Mouse (Mus musculus) thymus, postnatal 0 days (tissue): ENCODE data around the gene Laptm5. TPM values are rescaled to one million over a fixed set of nuclear protein-coding genes. Genes with fewer than 3 reads are reported as not detected.

ENCODE experiments used
- DNase-seq: peaks from one replicate; pipeline ENCODE4 v3.0.0-alpha.2; 2015; ENCODE audit warnings: low spot score
- polyA plus RNA-seq: library from polyadenylated mRNA; unstranded; fragments of >200 nt; fragmentation: Nextera tagmentation; extraction: Ambion mirVana; gene quantifications from 2 replicates; pipeline ENCODE4 v1.2.1, GENCODE M21; 2015

The Laptm5 gene
- polyA plus RNA-seq, 1 experiment from 2014 or later = 668 TPM

GRCm38 (mm10) chr4:130899383-130899781 is 13.5 kb upstream of the Laptm5 start:
- DNase-seq = no peak

- peak; percentile 61 for DNase-seq
Measured at GRCm38 (mm10) chr4:130899782-130900427, 13.0 kb upstream of the Laptm5 start.

- DNase-seq = no peak
Measured at GRCm38 (mm10) chr4:130900746-130901145, 12.2 kb upstream of the Laptm5 start.

GRCm38 (mm10) chr4:130902289-130902781 is 10.6 kb upstream of the Laptm5 start:
- peak; percentile 52 for DNase-seq

DNA sequence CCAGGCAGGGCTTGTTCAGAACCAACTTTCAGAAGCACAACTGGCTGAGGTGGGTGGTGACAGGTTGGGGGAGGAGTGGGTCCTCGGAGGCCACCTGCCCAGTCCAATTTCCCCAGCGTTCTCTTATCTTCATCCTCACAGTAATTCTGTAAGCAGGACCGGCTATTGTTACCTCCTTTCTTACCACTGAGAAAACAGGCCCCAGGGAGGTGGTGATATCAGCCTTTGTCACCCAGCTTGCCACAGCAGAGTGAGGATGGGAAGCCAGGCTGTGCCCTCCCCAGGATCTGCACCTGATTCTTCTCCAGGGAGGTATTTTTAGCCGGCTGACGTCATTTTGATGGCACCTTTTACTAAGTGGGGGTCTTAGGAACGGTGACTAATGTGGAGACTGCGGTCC is 7.9 kb upstream of the Laptm5 start:
- no peak for DNase-seq

DNA sequence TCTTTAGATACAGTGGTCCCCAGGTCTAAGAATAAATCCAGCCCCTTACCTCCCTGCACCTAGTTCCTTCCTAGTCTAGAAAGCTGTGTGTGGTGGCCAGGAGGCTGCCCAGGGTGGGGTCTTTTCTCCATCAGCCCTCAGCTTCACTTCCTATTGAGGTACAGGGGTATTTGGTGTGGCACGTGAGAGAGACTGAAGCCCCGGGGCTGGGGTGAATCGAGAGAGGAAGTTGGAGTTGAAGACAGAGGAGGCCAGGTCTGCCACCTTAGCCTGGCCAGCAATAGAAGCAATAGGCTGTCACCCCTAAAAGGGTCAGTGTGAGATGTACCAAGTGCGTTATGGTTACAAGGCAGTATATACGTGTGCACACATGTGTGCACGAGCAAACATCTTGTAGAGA is 7.0 kb upstream of the Laptm5 start:
- no peak for DNase-seq

GRCm38 (mm10) chr4:130906296-130906695 is 6.6 kb upstream of the Laptm5 start:
- DNase-seq = no peak

DNA sequence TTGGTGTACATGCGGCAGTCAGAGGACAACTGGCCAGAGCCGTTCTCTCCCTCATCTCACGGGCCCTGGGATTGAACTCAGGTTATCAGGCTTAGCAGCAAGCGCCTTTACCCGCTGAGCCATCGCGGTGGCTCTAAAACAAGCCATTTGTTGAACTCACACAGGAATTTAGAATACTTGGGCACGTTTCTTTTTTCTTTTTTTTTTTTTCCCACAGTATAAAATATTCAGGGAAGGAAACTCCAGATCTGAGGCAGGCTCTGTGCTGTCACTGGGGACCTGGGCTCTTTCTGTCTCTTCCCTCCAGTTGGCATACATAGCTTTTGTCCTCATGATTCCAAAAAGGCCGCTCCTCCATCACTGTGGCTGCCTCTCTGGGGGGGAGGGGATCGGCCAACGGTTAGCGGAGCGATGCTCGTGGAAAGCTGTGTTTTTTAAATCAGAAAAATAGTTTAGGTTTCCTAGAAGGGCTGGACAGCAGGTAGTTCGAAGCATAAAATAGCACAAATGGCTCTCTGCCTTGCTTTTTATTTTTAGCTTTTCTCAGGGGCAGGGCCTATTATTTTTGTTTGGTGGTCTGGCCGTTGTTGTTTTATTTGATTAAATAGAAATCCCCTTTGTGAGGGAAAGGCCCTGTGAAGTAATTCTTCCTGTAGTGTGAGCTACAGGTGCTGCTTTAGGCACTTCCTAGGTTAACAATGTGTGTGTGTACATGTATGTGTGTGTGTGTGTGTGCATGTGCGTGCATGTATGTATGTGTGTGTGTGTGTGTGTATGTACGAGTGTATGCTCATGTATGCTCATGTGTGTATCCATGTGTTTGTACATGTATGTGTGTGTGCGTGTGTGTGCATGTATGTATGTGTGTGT is 5.5 kb upstream of the Laptm5 start:
- DNase-seq = no peak

GRCm38 (mm10) chr4:130908133-130908532 is 4.8 kb upstream of the Laptm5 start:
- no peak for DNase-seq

DNA sequence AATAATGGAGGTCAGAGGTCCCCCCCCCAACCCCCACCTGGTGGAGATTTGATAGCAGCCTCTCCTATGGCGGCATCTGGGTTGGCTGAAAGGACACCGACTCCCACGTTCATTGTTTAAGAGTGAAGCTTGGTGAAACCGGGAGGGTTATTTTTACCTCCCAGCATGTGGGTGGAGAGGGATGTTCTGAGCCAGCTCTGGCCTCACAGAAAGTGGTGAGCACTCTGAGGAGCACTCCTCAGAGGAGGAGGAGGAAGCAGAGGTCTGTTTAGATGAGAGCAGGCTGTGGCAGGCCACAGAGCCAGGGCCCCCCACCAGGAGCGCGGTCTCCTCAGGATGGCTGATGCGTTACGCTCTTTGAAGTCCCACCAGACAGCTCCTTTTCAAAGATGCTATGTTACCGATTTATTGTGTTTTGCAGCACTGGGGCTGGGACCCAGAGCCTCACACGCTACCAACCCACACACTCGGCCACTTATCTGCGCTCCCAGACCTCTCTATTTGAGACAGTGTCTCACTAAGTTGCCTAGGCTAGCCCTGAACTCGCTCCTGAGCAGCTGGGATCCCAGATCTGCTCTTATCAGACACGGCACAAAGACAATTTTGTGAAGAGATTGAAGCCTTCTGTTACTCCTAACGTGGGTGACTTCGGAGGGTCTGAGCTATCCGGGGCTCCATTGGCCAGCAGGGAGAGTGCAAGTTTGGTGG is 3.6 kb upstream of the Laptm5 start:
- peak; percentile 37 for DNase-seq

- DNase-seq = peak; percentile 85
Measured at GRCm38 (mm10) chr4:130910666-130911065, 2.3 kb upstream of the Laptm5 start.

- no peak for DNase-seq
Measured at GRCm38 (mm10) chr4:130912626-130913025, 299 bp upstream of the Laptm5 start.

- no peak for DNase-seq
Measured at GRCm38 (mm10) chr4:130913511-130913910, 586 bp downstream of the Laptm5 start.

GRCm38 (mm10) chr4:130914011-130914410 is 1.1 kb downstream of the Laptm5 start:
- peak; percentile 90 for DNase-seq

GRCm38 (mm10) chr4:130914527-130914926 is 1.6 kb downstream of the Laptm5 start:
- peak; percentile 34 for DNase-seq

DNA sequence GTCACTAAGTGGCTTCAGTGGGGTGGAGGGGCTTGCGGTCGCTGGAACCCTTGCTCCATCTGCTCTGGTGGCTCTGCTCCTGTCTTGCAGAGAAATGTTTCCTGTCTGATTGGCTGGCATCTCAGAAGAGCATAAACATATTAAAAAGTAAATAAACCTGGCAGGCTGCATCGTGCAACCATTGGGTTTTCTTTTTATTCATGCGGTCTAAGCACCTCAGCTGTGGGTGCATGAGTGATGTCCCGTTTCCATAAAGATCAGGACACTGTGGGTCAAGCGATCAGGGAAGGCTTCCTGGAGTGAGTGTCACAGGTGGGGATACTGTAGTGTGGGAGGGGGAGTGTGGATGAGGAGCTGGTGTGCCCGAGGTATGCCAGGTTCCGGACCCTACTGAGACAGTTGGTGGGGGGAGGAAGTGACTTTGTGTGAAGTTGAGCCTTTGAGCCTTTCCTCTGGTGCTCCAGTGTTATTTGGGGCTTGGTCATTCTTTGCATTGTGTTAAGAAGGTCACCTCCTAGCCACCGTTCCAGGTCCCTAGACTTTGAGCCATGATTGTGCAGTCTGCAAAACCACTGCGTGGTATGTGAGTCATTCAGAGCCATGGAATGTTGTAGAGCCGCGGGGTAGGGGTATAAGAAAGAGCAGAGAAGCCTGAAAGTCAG is 2.2 kb downstream of the Laptm5 start:
- DNase-seq = peak; percentile 50

DNA sequence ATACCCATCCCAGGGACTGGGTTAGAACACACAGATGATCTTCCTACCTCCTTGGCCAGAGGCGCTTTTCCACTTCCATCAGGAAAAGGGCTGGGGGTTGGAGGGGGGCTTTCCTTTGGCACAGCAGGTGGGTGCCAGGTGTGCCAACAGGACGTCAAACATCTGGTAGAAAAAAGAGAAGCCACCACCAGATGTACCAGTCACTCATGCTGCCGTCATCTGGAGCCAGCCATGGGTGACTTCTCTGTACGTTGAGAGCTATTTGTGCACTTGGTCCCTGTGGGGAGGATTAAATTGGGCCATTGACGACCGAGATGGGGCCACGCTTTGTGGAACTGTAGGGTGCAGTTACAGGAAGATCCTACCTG is 2.7 kb downstream of the Laptm5 start:
- peak; percentile 74 for DNase-seq

- DNase-seq = no peak
Measured at GRCm38 (mm10) chr4:130916639-130917038, 3.7 kb downstream of the Laptm5 start.

GRCm38 (mm10) chr4:130917564-130917963 is 4.6 kb downstream of the Laptm5 start:
- no peak for DNase-seq

DNA sequence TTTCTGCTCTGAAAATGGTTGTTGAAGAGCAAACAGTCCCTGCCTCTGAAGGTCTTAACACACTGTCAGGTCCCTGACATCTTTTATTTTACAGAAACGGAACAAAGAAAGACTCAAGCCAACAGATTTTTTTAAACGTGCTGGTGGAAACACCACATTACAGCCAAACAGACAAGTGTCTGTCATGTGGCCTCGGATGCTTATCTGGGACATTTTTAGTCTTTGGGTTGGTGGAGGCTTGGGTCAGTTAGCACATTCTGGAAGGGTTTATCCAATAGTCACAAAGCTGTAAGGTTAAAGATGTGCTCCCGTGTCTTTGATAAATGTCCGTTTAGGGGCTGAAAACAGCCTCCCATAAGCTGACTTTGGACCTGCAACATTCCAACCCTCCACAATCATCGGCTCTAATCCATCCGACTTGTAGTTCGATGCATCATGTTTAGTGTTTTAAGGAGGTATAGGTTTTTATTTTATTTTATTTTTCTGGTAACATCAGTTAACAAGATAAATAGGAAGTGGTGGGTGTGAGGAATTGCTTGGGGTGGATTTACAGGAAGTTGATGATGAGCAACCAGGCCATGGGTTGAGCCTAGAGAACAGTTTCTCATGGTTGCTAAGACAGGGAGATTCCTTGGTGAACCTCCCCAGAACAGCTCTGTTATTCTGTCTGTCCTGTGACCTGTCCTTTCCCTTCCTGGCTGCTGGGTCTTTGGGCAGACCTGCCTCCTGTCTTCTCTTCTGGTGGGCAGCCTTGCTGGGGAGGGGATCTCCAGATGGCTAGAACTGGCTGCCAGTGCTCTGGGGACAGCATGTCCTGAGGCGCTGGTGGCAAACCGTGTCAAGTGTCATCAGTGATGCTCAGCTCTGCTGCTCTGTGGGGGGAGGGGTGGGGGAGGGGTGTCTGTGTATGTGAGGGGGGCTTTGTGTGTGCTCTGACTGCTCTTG is 6.2 kb downstream of the Laptm5 start:
- no peak for DNase-seq
